Mouse (Mus musculus) thymus, postnatal 36 days (tissue): ENCODE data around the gene Clasp2.
"Not testable (repeated sequence)": the region's sequence is repeated elsewhere in the genome, so short reads cannot be mapped to it uniquely, and the experiment has no call there.

ENCODE experiments used
- DNase-seq, 2 experiments: peaks; one replicate each; pipeline ENCODE4 v3.0.0; 2022; ENCODE audit warnings: mixed read lengths in 2 of 2

Clasp2 gene

DNA sequence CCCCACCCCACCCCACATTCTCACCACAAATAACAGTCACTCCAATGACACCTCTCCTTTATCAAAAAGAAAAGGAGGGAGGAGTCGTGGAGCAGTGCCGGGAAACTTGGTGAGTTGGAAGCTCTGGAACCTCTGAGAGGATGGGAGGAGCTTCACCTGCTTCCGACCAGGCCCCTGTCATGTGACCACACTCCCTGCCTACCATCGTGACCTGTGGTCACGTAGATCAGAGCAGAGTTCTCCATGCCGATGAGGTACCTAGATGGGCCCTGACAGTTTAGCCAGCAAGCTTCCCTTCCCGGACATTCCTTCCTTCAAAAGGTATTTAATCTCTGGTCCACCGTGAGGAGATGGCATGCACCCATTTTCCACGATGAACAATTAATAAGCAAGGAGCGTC is 17.2 kb downstream of the Clasp2 start:
- no peak for DNase-seq

DNA sequence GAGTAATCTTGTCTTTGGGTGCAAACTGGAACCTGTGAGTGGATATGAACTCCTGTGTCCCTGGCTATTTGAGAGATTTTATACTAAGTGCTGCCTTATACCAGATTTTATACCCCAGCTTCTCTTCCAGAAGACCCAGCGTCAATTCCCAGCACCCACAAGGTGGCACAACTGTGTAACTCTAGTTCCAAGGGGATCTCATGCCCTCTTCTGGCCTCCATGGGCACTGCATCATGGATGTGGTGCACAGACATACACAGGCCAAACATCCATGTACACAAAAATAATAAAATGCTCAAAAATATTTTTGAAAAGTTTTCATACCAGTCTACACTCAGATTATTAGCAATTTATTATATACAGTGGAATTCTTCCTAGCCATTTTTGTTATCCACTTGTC is 18.4 kb downstream of the Clasp2 start:
- no peak for DNase-seq

DNA sequence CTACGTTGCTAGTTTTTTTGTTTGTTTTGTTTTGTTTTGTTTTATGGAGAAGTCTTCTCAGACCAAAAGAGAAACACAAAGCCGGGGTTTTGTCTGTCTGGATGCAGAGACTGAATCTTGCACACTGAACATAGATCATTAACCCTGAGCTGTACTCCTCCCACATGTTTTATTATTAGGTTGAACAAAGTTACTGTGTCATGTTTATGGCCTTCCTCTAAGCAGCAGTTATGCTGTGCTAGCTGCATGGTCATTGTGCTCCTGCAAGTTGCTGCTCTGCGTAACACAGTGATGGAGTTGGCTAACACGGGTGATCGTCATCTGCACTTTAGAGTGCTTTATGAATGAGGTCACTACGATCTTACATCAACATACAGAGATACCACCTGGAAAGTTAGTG is 21.1 kb downstream of the Clasp2 start:
- DNase-seq = no peak

DNA sequence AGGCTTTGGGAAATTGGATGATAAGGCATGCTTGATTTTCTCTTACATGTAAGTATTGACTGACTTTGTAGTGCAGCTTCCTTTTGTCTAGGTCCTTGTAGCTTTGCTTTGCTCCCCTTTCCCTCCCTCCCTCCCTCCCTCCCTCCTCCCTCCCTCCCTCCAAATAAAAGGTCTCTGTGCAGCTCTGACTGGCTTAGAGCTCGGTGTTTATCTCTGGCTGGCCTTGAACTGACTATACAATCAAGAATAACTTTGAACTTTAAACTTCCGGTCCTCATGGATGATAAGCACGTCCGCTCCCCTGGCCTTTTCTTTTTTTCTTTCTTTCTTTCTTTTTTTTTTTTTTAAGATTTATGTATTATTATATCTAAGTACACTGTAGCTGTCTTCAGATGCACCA is 21.9 kb downstream of the Clasp2 start:
- DNase-seq = no peak

DNA sequence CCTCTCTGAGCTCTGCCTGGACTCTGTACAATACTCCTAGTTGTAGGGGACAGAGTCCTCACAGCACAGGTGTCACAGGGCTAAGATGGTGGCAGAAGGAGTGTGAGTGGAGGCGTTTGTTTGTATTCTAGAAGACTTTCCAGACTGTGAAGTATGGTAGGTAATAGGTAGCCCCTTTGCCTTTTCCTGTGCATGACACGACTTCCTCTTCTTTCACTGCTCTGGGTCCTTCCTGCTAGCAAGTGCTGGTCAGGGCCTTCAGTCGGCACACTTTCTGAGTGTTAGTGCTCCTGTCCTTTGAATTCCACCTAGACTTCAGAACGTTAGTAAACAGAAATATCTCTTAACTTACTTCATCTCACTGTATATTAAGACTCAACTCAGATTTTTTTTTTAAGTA is 29.4 kb downstream of the Clasp2 start:
- DNase-seq = no peak

DNA sequence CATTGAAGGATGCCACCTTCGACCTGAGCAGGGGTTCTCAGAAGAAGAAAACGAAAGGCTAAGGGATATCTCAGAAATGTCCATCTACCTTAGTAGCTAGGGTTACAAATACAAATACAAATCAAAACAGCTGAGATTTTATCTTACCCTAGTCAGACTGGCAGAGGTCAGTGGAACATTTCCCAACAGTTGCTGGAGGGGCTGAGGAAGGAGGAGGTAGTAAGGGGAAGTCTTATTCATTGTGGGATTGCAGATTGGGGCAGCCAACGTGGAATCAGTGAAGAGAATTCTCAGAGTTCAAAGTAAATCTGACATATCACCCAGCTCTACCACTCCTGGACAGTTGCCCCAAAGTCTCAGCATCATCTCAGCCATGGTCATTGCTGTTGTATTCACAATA is 39.6 kb downstream of the Clasp2 start:
- DNase-seq = no peak

DNA sequence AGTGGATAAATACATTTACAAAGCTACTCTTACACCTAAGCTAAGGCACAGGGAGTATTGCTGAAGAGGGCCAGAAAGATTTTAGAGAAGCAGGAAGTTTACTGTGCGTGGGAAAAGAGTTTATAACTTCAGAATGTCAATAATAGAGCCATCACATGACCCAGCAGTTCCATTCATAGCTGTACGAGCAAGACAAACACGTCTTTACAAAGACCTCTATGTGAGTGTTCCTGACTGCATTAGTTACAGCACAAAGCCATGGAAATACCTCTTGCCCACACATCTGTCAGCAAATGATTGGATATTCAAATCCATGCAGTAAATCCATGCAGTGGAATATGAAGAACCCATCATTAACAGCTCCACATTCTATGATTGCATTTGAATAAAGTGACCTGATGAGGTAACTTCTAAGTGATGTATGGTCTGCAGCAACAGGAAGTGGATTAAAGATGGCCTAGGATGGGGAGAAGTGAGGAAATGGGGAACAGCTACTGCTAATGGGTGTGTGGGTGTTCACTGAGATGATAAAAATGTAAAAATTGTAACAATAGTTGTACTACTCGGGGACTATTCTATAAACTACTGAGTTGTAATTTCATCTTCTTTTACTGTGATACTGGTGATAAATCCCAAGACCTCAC is 41.2 kb downstream of the Clasp2 start:
- DNase-seq = no peak

DNA sequence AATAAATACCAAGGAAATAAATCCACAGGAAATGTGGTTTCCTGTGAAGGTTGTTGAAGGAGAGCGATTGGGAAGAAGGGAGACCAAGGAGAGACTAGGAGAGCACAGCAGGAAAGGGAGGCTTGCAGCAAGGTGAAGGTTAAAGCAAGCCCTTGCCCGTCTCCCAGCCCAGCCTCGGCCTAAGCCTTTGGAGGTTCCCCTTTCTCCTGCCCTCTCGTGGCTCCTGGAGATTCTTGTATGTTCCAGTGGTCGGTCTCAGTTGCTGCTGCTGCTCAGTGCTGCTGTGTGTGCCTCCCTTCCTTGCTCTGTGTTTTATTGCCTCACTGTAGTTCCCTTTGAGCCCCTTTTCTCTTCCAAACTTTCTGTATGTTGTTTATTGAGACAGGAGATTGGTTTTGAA is 42.4 kb downstream of the Clasp2 start:
- DNase-seq = no peak

DNA sequence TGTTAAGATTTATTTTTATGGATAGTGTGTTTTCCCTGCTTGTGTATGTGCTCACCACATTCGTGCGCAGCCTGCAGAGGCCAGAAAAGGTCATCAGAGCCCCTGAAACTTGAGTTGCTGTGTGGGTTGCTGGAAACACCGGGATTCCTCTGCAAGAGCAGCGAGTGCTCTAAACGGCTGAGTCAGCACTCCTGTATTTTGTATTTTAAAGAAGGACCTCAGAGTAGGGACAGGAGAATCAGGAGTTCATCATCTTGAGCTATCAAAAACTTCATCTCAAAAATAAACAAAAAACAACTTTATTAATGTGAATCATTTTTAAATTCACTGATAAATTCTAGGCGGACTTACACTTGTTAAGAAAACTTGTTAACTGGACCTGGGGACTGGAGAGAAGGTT is 48.0 kb downstream of the Clasp2 start:
- DNase-seq = not testable (repeated sequence)

DNA sequence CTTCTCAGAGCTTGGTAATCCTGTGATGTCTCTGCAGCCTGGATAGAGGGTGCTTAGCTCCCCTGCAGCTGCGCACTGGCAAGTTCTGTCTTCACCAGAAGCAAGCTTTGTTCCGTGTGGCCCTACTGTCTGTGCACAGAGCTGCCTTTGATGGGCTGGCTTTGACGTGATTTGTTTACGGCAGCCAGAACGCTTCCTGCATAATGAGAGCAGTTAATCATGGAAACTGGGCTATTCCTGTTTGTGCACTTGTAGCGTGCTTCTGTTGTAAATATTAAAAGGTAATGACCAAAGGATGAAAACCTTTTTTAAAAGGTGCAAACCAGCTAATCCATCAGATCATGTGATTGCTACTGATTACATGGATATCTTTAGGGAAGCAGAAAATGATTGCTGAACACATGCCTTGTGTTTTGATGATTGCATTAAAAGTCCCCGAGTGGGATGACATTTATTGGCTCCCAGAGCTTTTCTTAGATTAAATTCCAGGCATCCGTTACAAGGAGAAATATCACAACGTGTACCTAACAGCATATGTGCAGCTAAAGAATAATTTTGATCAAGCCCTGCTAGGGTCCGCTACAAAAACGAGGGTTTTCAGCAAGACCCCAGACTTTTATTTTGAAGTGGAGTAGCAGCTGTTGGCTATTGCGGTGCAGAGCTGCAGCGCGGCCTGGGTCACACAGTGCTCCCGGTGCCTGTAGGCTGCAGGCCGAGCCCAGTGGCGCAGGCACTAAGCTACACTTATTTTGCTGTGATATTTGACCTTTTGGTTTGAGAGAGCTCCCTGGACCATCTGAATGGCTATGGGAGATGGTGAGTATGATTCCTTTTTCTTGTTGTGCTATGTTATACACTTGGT is 51.6 kb downstream of the Clasp2 start:
- peak; percentile 41 to 49 for DNase-seq

DNA sequence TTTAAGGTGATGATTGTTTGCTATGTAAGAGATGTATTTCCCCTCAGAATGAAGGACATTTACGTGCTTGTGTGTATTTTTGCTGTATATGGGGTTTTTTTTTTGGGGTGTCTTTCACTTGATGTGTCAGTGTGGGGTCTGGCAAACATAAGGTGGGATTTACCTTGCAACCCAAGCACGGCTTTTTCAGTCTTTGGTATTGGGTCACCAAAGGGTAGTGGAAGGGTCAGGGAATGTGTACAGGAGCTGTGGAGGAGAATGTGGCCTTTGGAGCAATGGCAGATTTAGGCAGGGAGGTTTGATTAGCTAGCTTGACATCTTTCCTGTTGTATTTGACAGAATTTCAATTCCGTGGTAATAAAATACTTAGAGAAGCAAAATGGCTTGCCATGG is 52.2 kb downstream of the Clasp2 start:
- no peak for DNase-seq

DNA sequence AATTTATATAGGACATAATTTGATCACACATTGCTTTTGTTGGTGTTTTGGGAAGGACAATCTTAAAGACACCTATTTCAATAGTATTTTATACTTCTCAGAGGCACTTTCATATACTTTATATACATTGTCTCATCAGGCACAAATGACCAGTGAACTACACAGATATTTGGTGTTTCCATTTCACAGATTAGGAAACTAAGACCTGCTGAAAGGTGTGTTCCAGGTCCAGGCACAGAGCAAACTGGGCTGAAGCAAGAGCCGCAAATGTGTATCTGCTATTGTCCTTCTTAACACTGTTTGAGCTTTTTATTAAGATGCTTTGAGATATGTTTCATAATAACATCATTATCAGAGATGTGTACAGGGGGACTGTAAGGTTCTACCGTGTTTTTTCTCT is 52.7 kb downstream of the Clasp2 start:
- no peak for DNase-seq

DNA sequence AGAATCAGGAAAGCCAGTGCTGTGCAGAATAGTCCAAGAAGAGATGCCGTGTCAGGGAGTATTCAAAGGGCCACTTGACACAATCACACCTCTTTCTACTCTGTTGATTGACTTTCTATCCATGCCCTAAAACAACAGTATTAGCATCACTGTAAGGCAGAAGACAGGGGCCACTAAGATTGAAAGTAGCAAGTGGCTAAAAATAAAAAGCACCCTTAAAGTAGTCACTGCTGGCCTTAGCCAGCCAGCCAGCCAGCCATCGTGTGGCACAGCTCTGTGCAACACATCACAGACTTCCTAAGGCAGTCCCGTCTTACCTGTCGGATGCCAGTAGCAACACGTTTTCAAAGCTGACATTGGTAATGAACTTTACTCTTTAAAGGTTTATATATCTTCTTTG is 55.9 kb downstream of the Clasp2 start:
- DNase-seq = no peak

DNA sequence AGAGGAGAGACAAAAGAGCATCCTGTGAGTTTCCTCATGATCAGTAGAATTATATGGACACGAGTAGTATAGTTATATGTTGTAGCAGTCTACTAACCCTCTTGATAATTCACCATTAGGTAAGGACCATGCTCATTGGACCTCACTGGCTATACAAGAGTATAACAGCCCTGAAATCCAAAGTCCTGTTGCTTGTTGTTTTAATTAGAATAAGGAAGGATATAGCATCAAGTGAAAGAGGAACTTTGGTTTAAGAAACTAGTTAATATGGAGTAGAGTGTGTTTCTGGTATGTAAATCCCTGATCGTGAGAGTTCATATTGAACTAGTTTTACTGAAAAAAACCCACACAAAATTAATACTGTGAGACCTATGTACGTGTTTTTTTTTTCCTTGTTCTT is 59.4 kb downstream of the Clasp2 start:
- no peak for DNase-seq

DNA sequence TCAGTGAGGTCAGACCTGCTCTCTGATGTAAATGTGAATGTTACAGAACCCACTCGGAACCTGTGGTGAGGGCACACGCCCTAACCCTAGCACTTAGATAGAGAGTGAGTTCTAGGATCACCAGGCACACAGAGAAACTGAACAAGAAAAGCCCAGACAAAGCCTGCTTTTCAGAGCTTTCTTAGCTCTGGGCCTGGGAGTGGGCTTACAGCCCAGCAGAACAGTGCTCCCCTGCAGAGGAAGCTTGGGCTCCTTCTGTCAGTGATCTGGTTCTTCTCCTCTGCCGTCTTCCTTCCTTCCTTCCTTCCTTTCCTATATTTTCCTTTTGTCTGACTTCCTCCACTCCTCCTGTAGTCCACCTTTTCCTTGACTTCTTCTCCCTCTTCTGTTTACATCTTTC is 61.5 kb downstream of the Clasp2 start:
- no peak for DNase-seq

DNA sequence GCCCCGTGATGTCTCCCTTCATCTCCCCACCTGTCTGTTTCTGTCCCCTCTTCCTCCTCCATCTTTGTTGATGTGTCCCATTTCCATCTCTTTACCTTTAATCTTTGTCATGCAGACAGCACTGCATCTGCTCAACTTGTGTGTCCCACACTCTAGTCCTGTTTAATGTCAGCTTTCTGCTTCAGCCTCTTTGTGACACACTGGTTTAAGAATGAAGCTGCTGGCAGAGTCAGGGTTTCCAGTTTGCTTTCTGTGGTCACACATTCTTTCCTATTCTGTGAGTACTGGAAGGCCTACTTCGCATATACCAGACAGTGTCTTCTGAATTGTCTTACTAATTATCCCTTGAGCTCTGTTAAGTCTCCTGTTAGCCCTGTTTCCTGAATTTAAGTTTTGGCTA is 62.5 kb downstream of the Clasp2 start:
- DNase-seq = no peak

DNA sequence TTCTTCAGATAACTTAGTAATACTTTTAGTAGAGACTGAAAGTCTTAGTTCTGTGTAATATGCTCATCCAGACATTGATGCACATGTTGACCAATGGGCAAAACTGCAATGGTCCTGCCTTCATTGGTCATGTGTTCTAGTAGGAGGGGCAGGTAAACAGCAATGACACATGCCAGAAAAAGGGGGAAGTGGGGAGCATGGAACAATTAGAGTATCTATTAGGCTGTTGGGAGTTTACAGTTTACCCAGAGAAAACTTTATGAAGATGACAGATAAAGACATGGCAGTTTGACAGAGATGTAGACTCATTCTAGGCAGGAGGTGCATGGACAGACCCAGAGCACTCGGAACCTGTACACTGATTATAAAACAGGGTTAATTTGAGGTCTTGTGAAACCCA is 64.1 kb downstream of the Clasp2 start:
- no peak for DNase-seq

DNA sequence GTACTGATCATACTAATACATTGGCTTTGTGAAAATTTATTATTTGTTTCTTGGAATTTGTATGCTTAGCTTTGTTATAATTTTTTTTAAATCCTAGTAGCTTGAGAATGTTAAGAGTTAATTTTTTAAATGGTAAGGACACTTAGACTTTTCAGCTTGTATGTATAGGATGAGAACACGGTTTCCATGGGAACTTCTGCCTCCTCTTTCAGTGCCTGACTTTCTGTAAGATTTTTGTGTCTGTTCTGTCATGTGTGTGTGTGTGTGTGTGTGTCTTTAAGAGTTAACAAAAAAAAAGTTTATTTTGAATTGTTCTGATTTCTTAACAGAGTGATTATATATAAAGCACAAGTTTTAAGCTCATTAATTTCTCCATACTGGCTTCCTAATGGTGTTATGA is 70.1 kb downstream of the Clasp2 start:
- DNase-seq = no peak

DNA sequence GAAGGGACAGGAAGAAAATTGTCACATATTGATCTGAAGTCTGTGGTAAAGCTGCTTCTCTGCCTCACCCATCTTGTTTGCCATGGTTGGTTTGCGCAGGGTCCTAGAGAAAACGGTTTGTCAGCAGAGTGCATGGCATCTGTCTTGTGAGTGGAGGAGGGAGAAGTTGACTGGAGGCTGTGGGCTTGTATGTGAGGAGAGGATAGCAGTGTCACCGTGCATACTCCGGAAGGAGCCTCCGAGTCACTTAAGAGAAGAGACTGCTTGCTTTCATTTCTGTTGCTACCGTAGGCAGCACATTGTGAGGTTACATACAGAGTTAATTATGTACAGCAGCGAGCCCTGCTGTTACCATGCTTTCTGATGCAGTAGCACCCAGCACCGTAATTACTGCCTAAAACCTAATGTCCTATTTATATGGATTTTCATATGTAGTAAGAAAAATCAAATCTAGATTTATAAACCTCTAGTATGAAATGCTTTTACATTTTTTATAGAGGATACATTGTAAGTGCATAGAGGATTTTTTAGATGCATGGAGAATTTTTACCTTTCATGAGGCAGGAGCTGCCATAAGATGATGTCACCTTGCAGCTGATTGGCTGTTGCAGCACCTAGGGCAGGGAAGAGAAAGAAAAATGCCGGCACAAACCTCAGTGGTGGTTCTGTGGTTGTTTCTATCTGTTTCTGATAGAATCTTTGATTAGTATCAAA is 70.8 kb downstream of the Clasp2 start:
- DNase-seq = peak; percentile 31 to 47

DNA sequence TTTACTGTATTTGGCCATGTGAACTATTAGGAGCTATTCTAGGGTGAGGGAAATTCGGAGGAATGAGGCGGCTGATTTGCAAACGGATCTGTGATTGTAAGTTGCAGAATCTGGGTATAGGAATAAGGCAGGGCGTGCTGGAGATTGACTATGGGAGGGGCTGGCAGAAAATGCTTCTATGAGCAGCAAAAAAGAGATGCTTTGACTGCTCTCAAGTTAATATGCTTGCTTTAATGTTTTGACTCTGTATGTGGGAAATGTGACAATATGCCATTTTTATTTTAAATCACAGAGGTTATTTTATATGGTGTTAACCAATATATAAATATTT is 71.4 kb downstream of the Clasp2 start:
- DNase-seq = no peak

DNA sequence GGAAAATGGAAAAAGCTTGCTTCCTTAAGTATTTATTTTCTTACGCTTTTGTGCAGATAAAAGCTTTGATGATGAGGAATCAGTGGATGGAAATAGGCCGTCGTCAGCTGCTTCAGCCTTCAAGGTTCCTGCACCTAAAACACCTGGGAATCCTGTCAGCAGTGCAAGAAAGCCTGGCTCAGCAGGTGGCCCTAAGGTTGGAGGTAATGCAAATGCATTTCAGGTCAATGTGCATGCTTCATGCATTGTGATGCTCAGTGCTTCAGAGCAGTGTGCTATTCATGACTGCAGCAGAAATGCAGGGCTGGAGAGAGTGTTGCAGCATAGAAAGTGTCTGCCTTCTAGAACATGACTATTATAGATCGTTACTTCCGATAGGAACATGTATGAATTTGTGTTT is 71.8 kb downstream of the Clasp2 start:
- DNase-seq = no peak

DNA sequence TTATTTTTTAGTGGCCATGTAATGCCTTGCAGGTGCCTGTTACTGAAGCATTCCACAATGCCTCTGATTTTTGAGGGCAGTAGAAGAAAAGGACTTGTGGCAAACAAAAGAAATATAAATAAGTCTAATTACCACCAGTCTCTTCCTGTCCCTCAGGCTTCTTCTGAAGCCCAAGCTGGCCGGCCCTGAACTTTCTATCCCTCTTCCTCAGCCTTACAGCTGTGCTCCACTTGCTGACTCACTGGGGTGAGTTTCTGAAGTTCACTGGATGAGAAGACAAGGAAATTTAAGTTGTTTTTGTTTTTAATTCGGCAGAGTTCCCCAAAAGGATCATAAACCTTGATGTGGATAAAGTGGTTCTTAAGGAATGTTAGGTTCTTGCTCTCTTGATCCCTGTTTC is 74.6 kb downstream of the Clasp2 start:
- DNase-seq = no peak

DNA sequence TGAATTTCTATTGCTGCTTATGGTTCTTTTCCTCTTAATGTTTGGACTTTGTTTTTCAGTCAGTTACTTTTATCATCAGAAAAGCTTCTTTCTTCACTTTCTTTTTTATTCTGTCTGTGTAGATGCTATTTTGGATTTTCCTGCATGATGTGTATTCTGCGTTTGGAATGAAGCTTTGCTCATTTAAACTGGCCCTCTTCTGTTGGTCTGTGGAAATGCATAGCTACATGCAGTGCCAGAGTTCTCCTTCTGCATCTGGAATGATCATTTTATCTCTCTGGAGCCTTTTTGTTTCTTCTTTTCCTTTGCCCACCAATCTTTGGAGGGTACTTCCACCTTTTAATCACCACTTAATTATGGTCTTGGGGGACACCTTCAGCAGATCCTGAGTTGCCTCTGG is 80.9 kb downstream of the Clasp2 start:
- DNase-seq = no peak

DNA sequence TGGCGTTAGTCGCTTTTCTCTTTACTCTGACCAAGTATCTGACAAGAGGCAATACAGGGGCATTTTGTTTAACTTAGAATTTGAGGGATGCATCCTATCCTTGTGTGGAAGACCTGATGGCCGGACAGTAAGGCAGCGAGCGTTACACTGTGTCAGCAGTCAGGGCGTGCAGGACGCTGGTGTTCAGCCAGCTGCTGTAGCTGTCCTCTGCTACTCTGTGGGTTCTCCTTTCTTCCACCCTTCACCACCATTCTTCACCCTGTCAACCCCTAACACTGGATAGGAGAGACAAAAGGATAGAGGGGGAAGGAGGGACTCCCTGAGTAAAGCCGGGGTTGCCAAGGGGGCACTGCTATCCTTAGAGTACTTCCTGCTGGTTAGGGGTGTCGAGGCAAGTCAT is 87.4 kb downstream of the Clasp2 start:
- no peak for DNase-seq
